12 mouse cellular contexts compared by ENCODE assay signal in the genomic region with DNA sequence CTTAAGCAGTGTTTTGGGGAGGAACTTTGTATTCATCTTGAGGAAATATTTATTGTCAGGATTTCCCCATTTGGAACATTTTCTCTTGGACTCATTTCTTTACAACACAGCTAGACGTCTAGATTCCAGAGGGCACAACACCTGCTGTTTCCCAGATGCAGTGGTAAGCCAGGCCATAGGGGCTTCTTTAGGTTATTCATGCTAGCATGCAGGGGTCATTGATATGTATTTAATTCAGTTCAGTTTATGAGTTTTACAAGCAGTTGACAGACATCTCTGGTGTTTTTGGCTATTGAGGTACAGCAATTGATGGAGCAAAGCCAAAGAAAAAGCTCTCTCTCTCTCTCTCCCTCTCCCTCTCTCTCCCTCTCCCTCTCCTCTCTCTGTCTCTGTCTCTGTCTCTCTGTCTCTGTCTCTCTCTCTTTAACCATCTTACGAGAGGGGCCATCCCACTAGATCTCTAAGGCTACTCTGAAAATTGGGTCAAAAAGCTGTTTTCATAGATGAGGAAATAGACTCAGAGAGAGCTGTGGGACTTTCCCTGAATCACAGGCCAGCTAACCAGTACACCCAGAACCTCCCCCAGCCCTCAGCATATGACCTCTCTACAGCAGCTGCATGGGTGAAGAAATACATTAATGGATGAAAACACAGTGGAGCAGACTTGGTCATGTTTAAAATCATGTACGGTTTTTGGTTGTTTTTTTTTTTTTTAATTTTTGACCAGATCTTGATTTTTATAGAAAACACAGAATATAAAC.
A peak's percentile ranks its signal among the peaks of the same experiment; 100 is the strongest.
DNase-seq lines count a peak whose midpoint lies in the region; ATAC-seq and TF ChIP-seq lines count a peak whose summit lies in the region.
"Had no signal": no experiment of that assay in that cellular context is flagged by ENCODE, and none has a peak within 500 bp of the region (broad histone marks: within the 10 kb centered on the region; RNA-seq: fewer than 3 reads in every experiment).

No protein-coding gene starts in this region.

- TF ChIP-seq CTCF in heart, adult 2 months (IDR thresholded peaks at IDR 0.05): no peak

- TF ChIP-seq EP300 in heart, adult 2 months (IDR thresholded peaks at IDR 0.05; ENCODE audit: insufficient read depth, low read depth, low read length): no peak

- 0 out of 2 replicates have a peak, but pooled peaks have one; percentile 52 for ATAC-seq in lung, embryonic 16.5 days (ENCODE audit: low read depth)
- peak; percentile 47; the same call in 1 of the 2 replicates for ATAC-seq in limb, embryonic 11.5 days (ENCODE audit: insufficient number of reproducible peaks, low FRiP score, low TSS enrichment, low read depth)
- ATAC-seq: forebrain, postnatal 0 days had no signal

- H3K4me3 ChIP-seq in heart, adult 2 months: no peak overlapping the region
- H3K4me3 ChIP-seq in lung, embryonic 16.5 days (ENCODE audit: low read length): no peak overlapping the region
- H3K4me3 ChIP-seq in limb, embryonic 11.5 days (ENCODE audit: low read depth, low read length): no peak overlapping the region
- H3K4me3 ChIP-seq: midbrain, embryonic 12.5 days; neural tube, embryonic 15.5 days had no signal

- no peaks in the 10 kb centered on the region for H3K79me2 ChIP-seq in heart, adult 2 months (replicated peaks; ENCODE audit: control insufficient read depth, insufficient read depth, low read length)

- WGBS in heart, adult 2 months: 72% methylated on average over 3 of the region's 3 CpGs
- WGBS in lung, embryonic 16.5 days: 65% methylated on average over 3 of the region's 3 CpGs
- WGBS in limb, embryonic 11.5 days: 61% methylated on average over 3 of the region's 3 CpGs

- DNase-seq in heart, adult 2 months: peak in 1 of 2 experiments; percentile 54
- no peak for DNase-seq in heart, postnatal 25 days (ENCODE audit: low spot score)
- DNase-seq in lung, postnatal 4 days: no peak
- DNase-seq in limb, embryonic 11.5 days (ENCODE audit: low spot score): no peak
- no peak for DNase-seq in thymus, adult 18-20 months
- no peak for DNase-seq in left cerebral cortex, postnatal 36 days (ENCODE audit: low spot score in 2 of 2)
- no peak for DNase-seq in cerebellum, adult 9-10 months
- DNase-seq: forebrain, postnatal 0 days; right cerebral cortex, postnatal 25 days had no signal

- no peak for TF ChIP-seq POLR2A in heart, adult 2 months (IDR thresholded peaks at IDR 0.05; ENCODE audit: insufficient read depth, low read depth, low read length)

- peak overlapping the region; percentile 61 for H3K27ac ChIP-seq in heart, adult 2 months
- no peak overlapping the region for H3K27ac ChIP-seq in lung, embryonic 16.5 days (ENCODE audit: low read length)
- H3K27ac ChIP-seq in limb, embryonic 11.5 days (replicated peaks; ENCODE audit: low read depth, low read length): peak overlapping the region; percentile 49
- H3K27ac ChIP-seq: midbrain, embryonic 12.5 days; neural tube, embryonic 15.5 days had no signal

- intact Hi-C loops in heart, adult 2 months (cut with DNase I): no loop called here
- intact Hi-C loops in heart, postnatal 25 days (cut with DNase I): no loop called here
- intact Hi-C loops in left cerebral cortex, postnatal 36 days (cut with DNase I): no loop called here

- H3K9ac ChIP-seq in heart, adult 2 months (ENCODE audit: low read depth, low read length): no peak overlapping the region
- H3K9ac ChIP-seq in lung, embryonic 16.5 days (ENCODE audit: low read length): no peak overlapping the region
- no peak overlapping the region for H3K9ac ChIP-seq in limb, embryonic 11.5 days (ENCODE audit: low read length)
- H3K9ac ChIP-seq: forebrain, postnatal 0 days; midbrain, embryonic 12.5 days; neural tube, embryonic 15.5 days had no signal

- H3K9me3 ChIP-seq in lung, embryonic 16.5 days (ENCODE audit: control insufficient read depth, low read length): peaks cover 2% of the 10 kb centered on the region; the same call in 1 of the 2 replicates
- H3K9me3 ChIP-seq in limb, embryonic 11.5 days (ENCODE audit: control insufficient read depth, low read length): no peaks in the 10 kb centered on the region
- H3K9me3 ChIP-seq: midbrain, embryonic 12.5 days; neural tube, embryonic 15.5 days had no signal

- H3K27me3 ChIP-seq in heart, adult 2 months (ENCODE audit: control insufficient read depth, insufficient read depth, low read length): no peaks in the 10 kb centered on the region
- H3K27me3 ChIP-seq in lung, embryonic 16.5 days (ENCODE audit: control insufficient read depth, insufficient read depth, low read depth, low read length): no peaks in the 10 kb centered on the region
- no peaks in the 10 kb centered on the region for H3K27me3 ChIP-seq in limb, embryonic 11.5 days (ENCODE audit: control insufficient read depth, insufficient read depth, low read length)
- H3K27me3 ChIP-seq: midbrain, embryonic 12.5 days; neural tube, embryonic 15.5 days had no signal

- no peaks in the 10 kb centered on the region for H3K36me3 ChIP-seq in heart, adult 2 months (ENCODE audit: control insufficient read depth, insufficient read depth, low read length)
- H3K36me3 ChIP-seq in lung, embryonic 16.5 days (ENCODE audit: control insufficient read depth, insufficient read depth, low read length): no peaks in the 10 kb centered on the region
- no peaks in the 10 kb centered on the region for H3K36me3 ChIP-seq in limb, embryonic 11.5 days (ENCODE audit: control insufficient read depth, insufficient read depth, low read length)
- H3K36me3 ChIP-seq: midbrain, embryonic 12.5 days; neural tube, embryonic 15.5 days had no signal

- H3K4me1 ChIP-seq in heart, adult 2 months (ENCODE audit: control insufficient read depth, insufficient read depth, low read length): peaks cover 1% of the 10 kb centered on the region; the same call in 1 of the 2 replicates
- H3K4me1 ChIP-seq in lung, embryonic 16.5 days (replicated peaks; ENCODE audit: control insufficient read depth, insufficient read depth, low read length): peaks cover 3% of the 10 kb centered on the region
- H3K4me1 ChIP-seq in limb, embryonic 11.5 days (ENCODE audit: control insufficient read depth, insufficient read depth, low read length): peaks cover 12% of the 10 kb centered on the region; the same call in 1 of the 2 replicates
- H3K4me1 ChIP-seq: midbrain, embryonic 12.5 days; neural tube, embryonic 15.5 days had no signal

- H3K4me2 ChIP-seq in lung, embryonic 16.5 days (ENCODE audit: low read depth, low read length): no peak overlapping the region
- no peak overlapping the region for H3K4me2 ChIP-seq in limb, embryonic 11.5 days (ENCODE audit: low read depth, severe bottlenecking)
- H3K4me2 ChIP-seq: midbrain, embryonic 12.5 days; neural tube, embryonic 15.5 days had no signal
